Mouse (Mus musculus) heart, adult 2 months (tissue): Measurements from ENCODE around the gene Rab14.

Experiments
- CTCF ChIP-seq: fragments of 200-600 bp; IDR thresholded peaks from 2 replicates; pipeline ENCODE4 v1.8.1; 2022; ENCODE audit warnings: antibody characterized with exemption, mild to moderate bottlenecking, moderate library complexity
- POLR2A ChIP-seq: fragments of 200-500 bp; IDR thresholded peaks from 2 replicates; pipeline ENCODE4 v1.6.1; 2011; ENCODE audit warnings: mild to moderate bottlenecking, low read depth, low read length, control low read depth; ENCODE audit not compliant: insufficient read depth

DNA sequence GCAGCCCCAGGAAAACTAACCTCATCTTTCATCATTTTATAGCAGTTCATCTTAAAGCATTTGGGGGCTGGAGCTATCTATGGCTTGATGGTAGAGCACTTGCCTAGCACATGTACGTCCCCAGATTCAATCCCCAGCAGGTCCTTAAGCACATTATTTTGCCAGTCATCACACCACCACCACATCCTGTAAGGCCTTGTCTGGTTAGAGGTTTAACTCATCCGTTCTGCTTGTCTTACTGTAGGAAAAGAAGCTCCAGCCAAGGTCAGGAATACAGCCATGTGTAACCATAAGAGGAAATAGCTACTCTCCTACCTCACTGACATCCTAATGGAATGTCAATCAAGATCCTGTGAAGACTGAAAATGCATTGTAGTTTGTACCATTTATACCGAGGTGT lies 22.8 kb downstream of the Rab14 start:
- no peak for TF ChIP-seq CTCF
- TF ChIP-seq POLR2A = no peak
